Mouse (Mus musculus): ENCODE data around the gene Foxa3.

GRCm38 (mm10) chr7:18987747-18988146 is 35.6 kb downstream of the Foxa3 start:
- TF ChIP-seq MAFK (IDR thresholded peaks at IDR 0.05; ENCODE audit: insufficient read depth, low read depth, low read length): no peak
- TF ChIP-seq ZNF384 (IDR thresholded peaks at IDR 0.05; ENCODE audit: low read depth, low read length): no peak
